Mouse (Mus musculus): ENCODE measurements around the gene Cst9. TPM values are rescaled to one million over a fixed set of nuclear protein-coding genes. Genes with fewer than 3 reads are reported as not detected.

Gene Cst9
- total RNA-seq, 2 experiments from 2014 or later = not detected

DNA sequence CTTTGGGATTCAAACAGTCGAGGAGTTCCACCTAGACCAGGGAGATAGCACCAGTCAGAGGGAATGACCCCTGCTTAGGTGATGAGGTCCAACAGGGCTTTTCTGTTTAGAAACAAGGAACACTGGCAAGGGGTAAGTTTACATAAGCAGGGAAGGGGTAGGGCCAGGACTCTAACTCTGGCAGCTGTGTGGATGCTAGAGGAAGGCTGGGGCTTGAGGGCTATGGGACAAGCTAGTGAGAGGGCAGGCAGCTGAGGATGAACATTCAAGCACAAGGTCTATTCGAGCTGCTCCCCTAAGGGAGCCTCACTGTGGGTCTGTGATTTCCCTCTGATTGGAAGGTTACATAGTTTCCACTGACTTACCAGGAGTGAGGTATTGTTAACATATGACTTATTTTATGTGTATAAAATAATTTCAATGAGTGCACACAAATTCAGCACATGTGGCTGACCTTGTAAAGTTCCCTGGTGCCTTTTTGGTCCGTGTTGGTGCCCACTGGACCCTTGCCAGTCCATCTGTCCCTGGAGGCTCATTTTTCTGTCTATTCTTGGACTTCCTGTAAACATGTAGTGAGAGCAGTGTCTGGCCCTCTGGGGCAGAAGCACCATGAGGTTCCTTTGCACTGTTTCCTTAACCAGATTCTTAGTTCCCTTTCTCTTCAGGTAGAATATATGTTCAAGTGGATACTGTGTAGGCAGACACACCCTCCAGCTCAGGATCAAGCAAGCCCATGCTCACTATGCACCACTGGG lies 42.2 kb downstream of the Cst9 start:
- DNase-seq (ENCODE audit: low spot score in 2 of 2) = no peak

GRCm38 (mm10) chr2:148878641-148879130 lies 43.7 kb downstream of the Cst9 start:
- no peak for DNase-seq (ENCODE audit: low spot score in 2 of 2)

DNA sequence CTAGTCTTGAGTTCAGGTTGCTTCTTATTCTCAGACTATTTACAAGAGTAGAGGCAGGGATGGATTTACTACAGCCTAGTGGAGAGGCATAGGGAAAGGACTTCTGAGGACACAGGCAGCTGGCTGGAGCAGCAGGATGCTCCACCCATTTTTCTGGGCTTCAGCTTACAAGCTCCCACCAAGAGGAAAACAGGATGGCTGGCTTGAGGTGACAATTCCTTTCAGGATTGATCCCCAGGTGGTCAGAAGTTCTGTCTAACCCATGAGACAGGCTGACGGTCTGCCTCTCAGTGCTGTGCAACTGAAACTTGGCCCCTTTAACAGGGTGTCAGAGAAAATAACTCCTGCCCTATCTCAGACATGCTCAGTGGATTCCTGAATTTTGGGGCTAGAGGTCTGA lies 44.3 kb downstream of the Cst9 start:
- DNase-seq (ENCODE audit: low spot score in 2 of 2) = no peak

DNA sequence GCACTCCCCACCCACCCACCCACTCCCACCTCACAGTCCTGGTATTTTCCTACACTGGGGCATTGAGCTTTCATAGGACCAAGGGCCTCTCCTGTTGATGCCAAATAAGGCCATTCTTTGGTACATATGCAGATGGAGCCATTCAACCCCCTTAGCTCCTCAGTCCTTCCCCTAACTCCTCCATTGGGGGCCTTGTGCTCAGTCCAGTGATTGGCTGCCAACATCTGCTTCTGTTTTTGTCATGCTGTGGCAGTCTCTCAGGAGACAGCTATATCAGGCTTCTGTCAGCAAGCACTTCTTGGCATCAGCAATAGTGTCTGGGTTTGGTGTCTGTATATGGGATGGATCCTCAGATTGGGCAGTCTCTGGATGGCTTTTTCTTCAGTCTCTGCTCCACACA lies 49.8 kb downstream of the Cst9 start:
- no peak for DNase-seq (ENCODE audit: low spot score in 2 of 2)

Other genes with a start within 250 kb of the Cst9 start
- 10 to 100 TPM; 12.5 to 13.5 TPM for gene Nxt1, start 162.5 kb upstream of the Cst9 start, total RNA-seq (2021)
- gene Gzf1, start 154.1 kb upstream of the Cst9 start, total RNA-seq (2021) = 10 to 100 TPM; 31.8 to 33.5 TPM
- gene Napb, start 102.7 kb upstream of the Cst9 start, total RNA-seq (2021) = 100 to 1,000 TPM; 322 to 323 TPM
- 1 to 10 TPM; 1.1 to 1.7 TPM for gene Cstl1, start 84.8 kb upstream of the Cst9 start, total RNA-seq (2021)
- gene Cst11, start 63.6 kb upstream of the Cst9 start, total RNA-seq (2021) = not detected
- gene 8030411F24Rik, start 53.1 kb upstream of the Cst9 start, total RNA-seq (2021) = not detected
- gene Cst12, start 45.8 kb upstream of the Cst9 start, total RNA-seq (2021) = 1 to 10 TPM; 3.7 to 5.1 TPM
- gene Cst8, start 36.4 kb upstream of the Cst9 start, total RNA-seq (2021) = not detected
- not detected for gene Cst13, start 15.1 kb upstream of the Cst9 start, total RNA-seq (2021)
- gene 9230104L09Rik, start 29.9 kb downstream of the Cst9 start, total RNA-seq (2021) = not detected
- gene Cst3, start 40.5 kb downstream of the Cst9 start, total RNA-seq (2021) = 1,000 to 10,000 TPM; 2,533 to 2,626 TPM
- not detected for gene Gm1330, start 168.1 kb downstream of the Cst9 start, total RNA-seq (2021)
- not detected for gene Gm10750, start 182.1 kb downstream of the Cst9 start, total RNA-seq (2021)

Data from layer of hippocampus, adult 18-20 months (tissue).